Mouse (Mus musculus): ENCODE results near the gene Espl1. TPM values are rescaled to one million over a fixed set of nuclear protein-coding genes. Genes with fewer than 3 reads are reported as not detected.

The Espl1 gene
- polyA plus RNA-seq, 1 experiment from 2014 or later = 7.5 TPM

- 54% methylated on average over 9 of the region's 9 CpGs for WGBS
- no peak for TF ChIP-seq CTCF (IDR thresholded peaks at IDR 0.05; ENCODE audit: low read depth)
These were observed 46.1 kb upstream of the Espl1 start for GRCm38 (mm10) chr15:102249967-102250366.

GRCm38 (mm10) chr15:102250521-102250920, 45.5 kb upstream of the Espl1 start:
- Histone ChIP-seq H3K4me1 (replicated peaks; ENCODE audit: insufficient read depth, low read length) (peaks cover 29% of the 10 kb centered on the region), H3K9ac (ENCODE audit: low read depth, low read length) (no peak overlapping the region), H3K27ac (no peak overlapping the region), H3K4me3 (replicated peaks; ENCODE audit: low read depth, low read length) (no peak overlapping the region), H3K9me3 (replicated peaks; ENCODE audit: low read length) (no peaks in the 10 kb centered on the region), H3K36me3 (ENCODE audit: insufficient read depth, low read length) (no peaks in the 10 kb centered on the region), H3K27me3 (ENCODE audit: insufficient read depth, low read length) (no peaks in the 10 kb centered on the region), H3K4me2 (ENCODE audit: low read length) (no peak overlapping the region)
- no peak for TF ChIP-seq CTCF (IDR thresholded peaks at IDR 0.05; ENCODE audit: low read depth)
- WGBS = 71% methylated on average over 5 of the region's 5 CpGs
- ATAC-seq (replicated peaks; ENCODE audit: low FRiP score, low read depth) (no peak), DNase-seq (ENCODE audit: low spot score) (no peak)

More at GRCm38 (mm10) chr15:102249967-102250366, 46.1 kb upstream of the Espl1 start:
- H3K4me2 ChIP-seq (ENCODE audit: low read length) = peak overlapping the region; percentile 88
- ATAC-seq (replicated peaks; ENCODE audit: low FRiP score, low read depth) = no peak
- no peaks in the 10 kb centered on the region for H3K27me3 ChIP-seq (ENCODE audit: insufficient read depth, low read length)
- H3K4me1 ChIP-seq (replicated peaks; ENCODE audit: insufficient read depth, low read length) = peaks cover 24% of the 10 kb centered on the region; the same call in 1 of the 2 replicates
- no peak overlapping the region for H3K4me3 ChIP-seq (replicated peaks; ENCODE audit: low read depth, low read length)
- no peaks in the 10 kb centered on the region for H3K36me3 ChIP-seq (ENCODE audit: insufficient read depth, low read length)
- no peak for DNase-seq (ENCODE audit: low spot score)
- 0 out of 2 replicates have a peak overlapping the region, but pooled peaks have one; percentile 41 for H3K9ac ChIP-seq (ENCODE audit: low read depth, low read length)
- peak overlapping the region; percentile 96 for H3K27ac ChIP-seq
- no peaks in the 10 kb centered on the region for H3K9me3 ChIP-seq (replicated peaks; ENCODE audit: low read length)

DNA sequence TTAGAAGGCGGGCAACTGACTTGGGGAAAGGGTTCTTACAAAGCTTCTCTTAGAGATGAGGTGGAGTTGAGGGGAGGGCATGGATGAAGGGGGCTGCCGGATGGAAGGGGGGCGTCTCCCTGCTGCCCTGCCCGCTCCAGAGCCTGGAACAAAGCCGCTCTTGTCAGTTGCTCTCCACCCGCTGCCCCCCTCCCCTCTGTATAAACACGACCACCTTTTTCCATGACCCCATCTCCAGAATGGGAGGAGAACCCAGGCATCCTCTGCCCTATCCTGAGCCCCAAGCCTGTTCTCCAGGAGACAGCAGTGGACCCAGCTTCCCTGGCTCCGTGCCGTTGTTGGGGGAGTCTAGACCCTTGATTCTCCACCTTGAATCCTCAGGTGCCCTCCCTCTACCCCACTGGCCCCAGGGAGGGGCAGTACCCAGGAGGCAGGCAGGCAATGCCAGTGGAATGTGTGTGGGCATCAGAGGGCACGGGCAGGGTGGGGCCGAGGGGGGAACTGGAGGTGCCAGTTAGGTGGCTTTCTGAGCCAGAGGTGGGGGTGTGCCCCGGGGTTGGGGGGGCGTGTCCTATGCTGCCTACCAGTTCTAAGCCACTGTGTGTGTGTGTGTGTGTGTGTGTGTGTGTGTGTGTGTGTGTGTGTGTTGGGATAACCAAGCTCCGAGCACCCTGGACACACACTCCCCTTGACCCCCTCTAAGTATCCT, 40.4 kb upstream of the Espl1 start:
- Histone ChIP-seq H3K27ac (0 out of 2 replicates have a peak overlapping the region, but pooled peaks have one; percentile 31), H3K4me1 (replicated peaks; ENCODE audit: insufficient read depth, low read length) (peaks cover 25% of the 10 kb centered on the region), H3K4me3 (replicated peaks; ENCODE audit: low read depth, low read length) (peak overlapping the region; percentile 70; the same call in 1 of the 2 replicates), H3K27me3 (ENCODE audit: insufficient read depth, low read length) (no peaks in the 10 kb centered on the region), H3K4me2 (ENCODE audit: low read length) (peak overlapping the region; percentile 69), H3K36me3 (ENCODE audit: insufficient read depth, low read length) (no peaks in the 10 kb centered on the region), H3K9me3 (replicated peaks; ENCODE audit: low read length) (no peaks in the 10 kb centered on the region), H3K9ac (ENCODE audit: low read depth, low read length) (no peak overlapping the region)
- 55% methylated on average over 14 of the region's 14 CpGs for WGBS
- no peak for TF ChIP-seq CTCF (IDR thresholded peaks at IDR 0.05; ENCODE audit: low read depth)
- ATAC-seq (replicated peaks; ENCODE audit: low FRiP score, low read depth) (peak; percentile 33), DNase-seq (ENCODE audit: low spot score) (no peak)

DNA sequence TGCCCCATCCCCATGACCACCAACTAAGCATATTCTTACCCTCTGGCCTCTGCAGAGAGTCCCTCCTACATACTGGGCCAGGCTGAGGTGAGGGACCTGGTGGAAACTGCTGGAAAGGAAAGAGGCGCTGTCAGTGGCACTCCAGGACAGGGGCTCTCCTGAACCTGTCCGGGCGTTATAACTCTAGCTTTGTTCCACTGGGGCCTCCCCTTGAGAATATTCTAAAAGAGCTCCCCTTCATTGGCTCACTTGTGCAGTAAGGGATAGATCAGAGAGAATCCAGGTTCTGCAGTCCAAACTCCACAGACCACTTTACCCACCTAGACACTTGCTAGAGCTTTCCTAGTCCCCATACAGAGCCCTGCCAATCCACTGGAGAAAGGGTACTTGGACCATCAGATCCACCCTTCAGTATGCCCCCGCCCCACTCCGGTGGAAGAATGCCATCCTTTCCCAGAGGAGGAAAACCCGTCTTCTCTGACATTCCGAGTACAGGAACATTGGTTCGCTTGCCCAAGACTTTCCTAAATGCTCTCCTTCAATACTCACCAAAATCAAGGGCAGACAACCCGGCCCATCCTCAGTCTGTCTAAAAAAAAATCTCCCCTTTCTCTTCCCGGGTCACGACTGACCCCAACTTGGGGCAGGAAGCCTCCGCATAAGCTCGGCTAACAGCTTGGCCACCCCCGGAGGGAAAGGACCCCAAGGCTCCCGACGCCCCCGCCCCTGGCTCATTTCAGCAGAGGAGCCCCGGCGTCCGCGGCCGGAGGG, 39.5 kb upstream of the Espl1 start:
- no peaks in the 10 kb centered on the region for H3K36me3 ChIP-seq (ENCODE audit: insufficient read depth, low read length)
- H3K27me3 ChIP-seq (ENCODE audit: insufficient read depth, low read length) = no peaks in the 10 kb centered on the region
- peak overlapping the region; percentile 60 for H3K27ac ChIP-seq
- 10% methylated on average over 22 of the region's 22 CpGs for WGBS
- peaks cover 25% of the 10 kb centered on the region for H3K4me1 ChIP-seq (replicated peaks; ENCODE audit: insufficient read depth, low read length)
- TF ChIP-seq CTCF (IDR thresholded peaks at IDR 0.05; ENCODE audit: low read depth) = no peak
- H3K9me3 ChIP-seq (replicated peaks; ENCODE audit: low read length) = no peaks in the 10 kb centered on the region
- peak overlapping the region; percentile 68 for H3K9ac ChIP-seq (ENCODE audit: low read depth, low read length)
- ATAC-seq (replicated peaks; ENCODE audit: low FRiP score, low read depth) (no peak), DNase-seq (ENCODE audit: low spot score) (no peak)
- H3K4me3 ChIP-seq (replicated peaks; ENCODE audit: low read depth, low read length) = peak overlapping the region; percentile 70
- H3K4me2 ChIP-seq (ENCODE audit: low read length) = peak overlapping the region; percentile 69

DNA sequence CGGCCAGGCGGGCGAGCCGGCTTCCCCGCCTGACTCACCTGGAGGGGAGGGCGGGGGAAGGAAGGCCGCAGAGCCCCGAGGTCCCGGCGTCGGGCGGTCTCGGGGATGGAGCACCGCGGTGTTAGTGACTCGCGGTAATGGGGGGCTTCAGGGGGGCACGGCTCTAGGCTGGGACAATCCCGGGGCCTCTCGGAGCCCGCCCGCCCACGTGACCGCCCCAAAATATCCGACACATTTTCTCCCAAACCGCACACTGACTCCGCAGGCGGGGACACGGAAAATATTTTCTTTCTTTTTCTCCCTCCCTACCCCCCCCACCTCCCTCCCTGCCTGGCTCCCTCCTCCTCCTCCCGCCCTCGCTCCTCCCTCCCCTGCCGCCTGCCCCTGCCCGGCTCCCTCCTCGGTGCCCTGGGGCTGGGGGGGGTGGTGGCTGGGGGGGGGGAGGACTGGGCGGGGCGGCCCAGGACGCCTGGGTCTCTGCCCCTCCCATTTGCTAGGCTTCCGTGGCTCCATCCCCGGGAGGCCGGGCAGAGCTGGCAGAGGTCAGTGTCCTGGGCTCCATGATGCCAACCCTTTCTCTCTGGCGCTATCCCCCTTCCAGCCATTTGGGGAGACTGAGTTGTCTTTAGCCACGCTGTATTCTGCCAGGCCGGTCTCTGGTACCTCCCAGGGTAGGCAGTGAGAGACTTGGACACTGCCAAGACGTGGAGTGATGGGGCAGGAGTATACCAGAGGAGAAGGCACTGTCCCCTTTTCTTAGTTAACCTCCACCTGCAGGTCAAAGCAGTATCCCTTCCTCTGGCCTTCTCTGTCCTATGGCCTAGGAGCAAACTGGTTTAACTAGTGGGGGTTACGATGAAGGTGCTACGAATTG, 38.6 kb upstream of the Espl1 start, which contains the start of gene Rarg:
Gene Rarg, minus strand, starts transcription at position 316 of the 874 bp plus-strand sequence.
- 2% methylated on average over 41 of the region's 46 CpGs for WGBS
- H3K36me3 ChIP-seq (ENCODE audit: insufficient read depth, low read length) = no peaks in the 10 kb centered on the region
- H3K9ac ChIP-seq (ENCODE audit: low read depth, low read length) = peak within 1 kb of the TSS; percentile 68
- H3K9me3 ChIP-seq (replicated peaks; ENCODE audit: low read length) = no peaks in the 10 kb centered on the region
- H3K4me2 ChIP-seq (ENCODE audit: low read length) = peak within 1 kb of the TSS; percentile 69
- TF ChIP-seq CTCF (IDR thresholded peaks at IDR 0.05; ENCODE audit: low read depth) = no peak
- peak; percentile 75 for ATAC-seq (replicated peaks; ENCODE audit: low FRiP score, low read depth)
- peak within 1 kb of the TSS; percentile 70 for H3K4me3 ChIP-seq (replicated peaks; ENCODE audit: low read depth, low read length)
- peaks cover 25% of the 10 kb centered on the region for H3K4me1 ChIP-seq (replicated peaks; ENCODE audit: insufficient read depth, low read length)
- H3K27me3 ChIP-seq (ENCODE audit: insufficient read depth, low read length) = no peaks in the 10 kb centered on the region
- DNase-seq (ENCODE audit: low spot score) = peak; percentile 55
- peak within 1 kb of the TSS; percentile 60 for H3K27ac ChIP-seq

All from kidney, postnatal 0 days (tissue).